Mouse (Mus musculus) MEL (cell line): ENCODE measurements around the gene Tmprss6. TPM values are rescaled to one million over a fixed set of nuclear protein-coding genes. Genes with fewer than 3 reads are reported as not detected.

Experiments used
- DNase-seq: peaks from one replicate; pipeline ENCODE4 v3.0.0; 2011; ENCODE audit warnings: low read depth, low spot score
- H3K27ac ChIP-seq: 2 replicates; pipeline ENCODE4 v1.5.1; 2012; ENCODE audit warnings: low read depth, mild to moderate bottlenecking, control low read depth, low read length, moderate library complexity; ENCODE audit not compliant: control insufficient read depth
- H3K27me3 ChIP-seq, 2 experiments: fragments of 150-350 bp in 1 of 2; sonication (generic) in 1 of 2; 2 replicates each; pipeline ENCODE4 v1.6.1; 2012; ENCODE audit warnings: low read length in 2 of 2, mild to moderate bottlenecking in 2 of 2, improper control_type of control experiment in 1 of 2, moderate library complexity in 1 of 2; ENCODE audit not compliant: insufficient read depth in 2 of 2, control insufficient read depth in 1 of 2
- H3K36me3 ChIP-seq, 2 experiments: 2 replicates each; pipeline ENCODE4 v1.6.1; 2012 to 2014; ENCODE audit warnings: low read length in 2 of 2, improper control_type of control experiment in 1 of 2, inconsistent platforms in 1 of 2, mild to moderate bottlenecking in 1 of 2; ENCODE audit not compliant: insufficient read depth in 2 of 2, control insufficient read depth in 1 of 2
- H3K4me1 ChIP-seq, 2 experiments: fragments of 150-350 bp in 1 of 2; sonication (generic) in 1 of 2; 2 replicates each; pipeline ENCODE4 v1.6.1; 2012; ENCODE audit warnings: low read length in 2 of 2, improper control_type of control experiment in 1 of 2, mild to moderate bottlenecking in 1 of 2; ENCODE audit not compliant: insufficient read depth in 2 of 2, control insufficient read depth in 1 of 2
- H3K4me3 ChIP-seq, 2 experiments: fragments of 150-350 bp in 1 of 2; sonication (generic) in 1 of 2; 2 replicates each; pipeline ENCODE4 v1.5.1; 2012; ENCODE audit warnings: low read depth in 2 of 2, low read length in 2 of 2, mild to moderate bottlenecking in 2 of 2, moderate library complexity in 2 of 2, control low read depth in 1 of 2, improper control_type of control experiment in 1 of 2; ENCODE audit not compliant: control insufficient read depth in 1 of 2, insufficient read depth in 1 of 2
- H3K79me2 ChIP-seq: 2 replicates; pipeline ENCODE4 v1.6.1; 2012; ENCODE audit warnings: mild to moderate bottlenecking, low read length, moderate library complexity; ENCODE audit not compliant: control insufficient read depth, poor library complexity, insufficient read depth
- H3K9ac ChIP-seq: 2 replicates; pipeline ENCODE4 v1.6.1; 2012; ENCODE audit warnings: low read depth, mild to moderate bottlenecking, control low read depth, low read length, moderate library complexity; ENCODE audit not compliant: control insufficient read depth, poor library complexity, severe bottlenecking
- H3K9me3 ChIP-seq: fragments of 150-350 bp; sonication (generic); replicated peaks from 2 replicates; pipeline ENCODE4 v1.6.1; 2012; ENCODE audit warnings: mild to moderate bottlenecking, low read length, improper control_type of control experiment, moderate library complexity; ENCODE audit not compliant: insufficient read depth
- BHLHE40 ChIP-seq: IDR thresholded peaks from 2 replicates; pipeline ENCODE4 v1.6.1; 2012; ENCODE audit warnings: low read depth, mild to moderate bottlenecking, inconsistent platforms, low read length, improper control_type of control experiment, borderline replicate concordance
- CHD1 ChIP-seq: IDR thresholded peaks from 2 replicates; pipeline ENCODE4 v1.6.1; 2012; ENCODE audit warnings: low read depth, mild to moderate bottlenecking, inconsistent platforms, low read length, improper control_type of control experiment
- CHD2 ChIP-seq: IDR thresholded peaks from 2 replicates; pipeline ENCODE4 v1.6.1; 2011; ENCODE audit warnings: low read length, improper control_type of control experiment
- CTCF ChIP-seq, 3 experiments: IDR thresholded peaks in 2 of 3; conservative IDR thresholded peaks in 1 of 3; 2 replicates each; pipeline ENCODE4 v1.5.1; 2011 to 2012; ENCODE audit warnings: low read length in 3 of 3, low read depth in 2 of 3, mild to moderate bottlenecking in 2 of 3, improper control_type of control experiment in 1 of 3, inconsistent platforms in 1 of 3, mixed read lengths in 1 of 3, moderate library complexity in 1 of 3; ENCODE audit not compliant: control insufficient read depth in 1 of 3, insufficient read depth in 1 of 3, poor library complexity in 1 of 3, severe bottlenecking in 1 of 3
- E2F4 ChIP-seq: IDR thresholded peaks from 2 replicates; pipeline ENCODE4 v1.6.1; 2011; ENCODE audit warnings: low read depth, low read length, improper control_type of control experiment, borderline replicate concordance
- ETS1 ChIP-seq: IDR thresholded peaks from 2 replicates; pipeline ENCODE4 v1.6.1; 2012; ENCODE audit warnings: low read depth, mild to moderate bottlenecking, inconsistent platforms, low read length, improper control_type of control experiment, moderate library complexity
- GATA1 ChIP-seq: IDR thresholded peaks from 2 replicates; pipeline ENCODE4 v1.6.1; 2011; ENCODE audit warnings: low read depth, low read length, improper control_type of control experiment
- HCFC1 ChIP-seq: IDR thresholded peaks from 2 replicates; pipeline ENCODE4 v1.6.1; 2012; ENCODE audit warnings: low read depth, mild to moderate bottlenecking, inconsistent platforms, low read length, improper control_type of control experiment, moderate library complexity
- JUND ChIP-seq: IDR thresholded peaks from 2 replicates; pipeline ENCODE4 v1.6.1; 2011; ENCODE audit warnings: low read depth, mild to moderate bottlenecking, improper control_type of control experiment, low read length
- KAT2A ChIP-seq: conservative IDR thresholded peaks from 2 replicates; pipeline ENCODE4 v1.6.1; 2012; ENCODE audit warnings: low read depth, low read length, improper control_type of control experiment, inconsistent platforms
- MAX ChIP-seq: IDR thresholded peaks from 2 replicates; pipeline ENCODE4 v1.6.1; 2011; ENCODE audit warnings: low read length, improper control_type of control experiment
- MAZ ChIP-seq: IDR thresholded peaks from 2 replicates; pipeline ENCODE4 v1.6.1; 2012; ENCODE audit warnings: low read depth, mild to moderate bottlenecking, inconsistent platforms, low read length, improper control_type of control experiment
- MEF2A ChIP-seq: IDR thresholded peaks from 2 replicates; pipeline ENCODE4 v1.6.1; 2014; ENCODE audit warnings: low read depth, mild to moderate bottlenecking, inconsistent platforms, low read length, improper control_type of control experiment; ENCODE audit not compliant: poor library complexity, insufficient replicate concordance, severe bottlenecking; ENCODE audit errors: extremely low read depth
- MXI1 ChIP-seq: IDR thresholded peaks from 2 replicates; pipeline ENCODE4 v1.6.1; 2011; ENCODE audit warnings: mild to moderate bottlenecking, low read depth, low read length, improper control_type of control experiment
- MYC ChIP-seq: IDR thresholded peaks from 2 replicates; pipeline ENCODE4 v1.6.1; 2011; ENCODE audit warnings: low read depth, mild to moderate bottlenecking, low read length, improper control_type of control experiment, moderate library complexity
- NELFE ChIP-seq: IDR thresholded peaks from 2 replicates; pipeline ENCODE4 v1.6.1; 2011; ENCODE audit warnings: low read depth, low read length, improper control_type of control experiment
- NRF1 ChIP-seq: IDR thresholded peaks from 2 replicates; pipeline ENCODE4 v1.6.1; 2014; ENCODE audit warnings: low read depth, mild to moderate bottlenecking, inconsistent platforms, low read length, improper control_type of control experiment, moderate library complexity; ENCODE audit not compliant: poor library complexity, insufficient read depth, severe bottlenecking
- POLR2A ChIP-seq, 2 experiments: IDR thresholded peaks; 2 replicates each; pipeline ENCODE4 v1.6.1; 2011 to 2012; ENCODE audit warnings: low read length in 2 of 2, mild to moderate bottlenecking in 2 of 2, control low read depth in 1 of 2, improper control_type of control experiment in 1 of 2, low read depth in 1 of 2, moderate library complexity in 1 of 2; ENCODE audit not compliant: control insufficient read depth in 1 of 2, insufficient read depth in 1 of 2, poor library complexity in 1 of 2
- POLR2AphosphoS2 ChIP-seq: IDR thresholded peaks from 2 replicates; pipeline ENCODE4 v1.6.1; 2011; ENCODE audit warnings: low read length, improper control_type of control experiment
- POLR2AphosphoS5 ChIP-seq: IDR thresholded peaks from 2 replicates; pipeline ENCODE4 v1.6.1; 2012; ENCODE audit warnings: low read depth, borderline replicate concordance, mild to moderate bottlenecking, inconsistent platforms, low read length, moderate library complexity, mixed read lengths
- RAD21 ChIP-seq: IDR thresholded peaks from 2 replicates; pipeline ENCODE4 v1.6.1; 2011; ENCODE audit warnings: mild to moderate bottlenecking, low read depth, low read length, improper control_type of control experiment
- SIN3A ChIP-seq: IDR thresholded peaks from 2 replicates; pipeline ENCODE4 v1.6.1; 2012; ENCODE audit warnings: low read length, improper control_type of control experiment, inconsistent platforms
- SMC3 ChIP-seq: IDR thresholded peaks from 2 replicates; pipeline ENCODE4 v1.6.1; 2011; ENCODE audit warnings: low read depth, low read length, improper control_type of control experiment
- TBP ChIP-seq: IDR thresholded peaks from 2 replicates; pipeline ENCODE4 v1.8.0; 2011; ENCODE audit warnings: low read depth, low read length, improper control_type of control experiment
- TCF12 ChIP-seq: IDR thresholded peaks from 2 replicates; pipeline ENCODE4 v1.6.1; 2014; ENCODE audit warnings: low read depth, mild to moderate bottlenecking, inconsistent platforms, low read length, improper control_type of control experiment, moderate library complexity
- UBTF ChIP-seq: IDR thresholded peaks from 2 replicates; pipeline ENCODE4 v1.6.1; 2012; ENCODE audit warnings: low read depth, mild to moderate bottlenecking, inconsistent platforms, low read length, improper control_type of control experiment, moderate library complexity, borderline replicate concordance; ENCODE audit not compliant: insufficient read depth
- ZC3H11A ChIP-seq: IDR thresholded peaks from 2 replicates; pipeline ENCODE4 v1.6.1; 2012; ENCODE audit warnings: low read depth, mild to moderate bottlenecking, inconsistent platforms, low read length, improper control_type of control experiment
- ZKSCAN1 ChIP-seq: IDR thresholded peaks from 2 replicates; pipeline ENCODE4 v1.6.1; 2012; ENCODE audit warnings: low read depth, mild to moderate bottlenecking, inconsistent platforms, low read length, improper control_type of control experiment, moderate library complexity
- ZMIZ1 ChIP-seq: IDR thresholded peaks from 2 replicates; pipeline ENCODE4 v1.6.1; 2012; ENCODE audit warnings: low read depth, mild to moderate bottlenecking, inconsistent platforms, low read length, improper control_type of control experiment, moderate library complexity
- ZNF384 ChIP-seq: IDR thresholded peaks from 2 replicates; pipeline ENCODE4 v1.6.1; 2012; ENCODE audit warnings: low read depth, mild to moderate bottlenecking, inconsistent platforms, low read length, improper control_type of control experiment
- polyA plus RNA-seq, 2 experiments: library from polyadenylated mRNA; stranded (reverse) in 1 of 2; unstranded in 1 of 2; fragments of >175 nt in 1 of 2; fragments of >200 nt in 1 of 2; gene quantifications; 2 replicates each; pipeline versions ENCODE4 v1.2.1 to v1.2.4; 2012; ENCODE audit warnings: low replicate concordance in 2 of 2, low read depth in 1 of 2; ENCODE audit not compliant: insufficient read length in 2 of 2, insufficient read depth in 1 of 2, missing spikeins in 1 of 2
- total RNA-seq: library from RNA; depleted of rRNA; stranded (reverse); fragments of 300-350 nt; gene quantifications from 2 replicates; pipeline ENCODE4 v1.2.3, GENCODE M21; 2012

Tmprss6 gene
- total and polyA plus RNA-seq, 3 experiments, result 0.11 to 0.12 TPM; not detected in 1

GRCm38 (mm10) chr15:78395478-78395962 lies 72.9 kb downstream of the Tmprss6 start, which contains the start of gene Tex33:
Gene Tex33, minus strand, starts transcription at chr15:78395912.
- H3K4me3 ChIP-seq, result no peak within 1 kb of the TSS
- no peaks in the 10 kb centered on the region for H3K79me2 ChIP-seq
- peaks cover 10 to 15% of the 10 kb centered on the region in 2 experiments for H3K27me3 ChIP-seq
- DNase-seq, result no peak
- H3K9ac ChIP-seq, result no peak within 1 kb of the TSS
- H3K27ac ChIP-seq, result no peak within 1 kb of the TSS
- no peaks in the 10 kb centered on the region for H3K9me3 ChIP-seq
- TF ChIP-seq CTCF (IDR thresholded peaks at IDR 0.05 in 2 of 3, conservative IDR thresholded peaks at IDR 0.05 in 1 of 3; ENCODE audit: control insufficient read depth in 1 of 3, insufficient read depth in 1 of 3, low read depth in 2 of 3, low read length in 3 of 3, poor library complexity in 1 of 3, severe bottlenecking in 1 of 3) (no peak), ETS1 (no peak), KAT2A (no peak), UBTF (no peak), POLR2AphosphoS5 (no peak), MAX (no peak), MYC (no peak), GATA1 (no peak), POLR2AphosphoS2 (no peak), TCF12 (no peak), SIN3A (no peak), NELFE (no peak), ZMIZ1 (no peak), E2F4 (no peak), TBP (no peak), HCFC1 (no peak)
- TF ChIP-seq, all 39 proteins: peak for 0
- no peaks in the 10 kb centered on the region for H3K4me1 ChIP-seq
- H3K36me3 ChIP-seq, result no peaks in the 10 kb centered on the region

- DNase-seq, result no peak
- H3K79me2 ChIP-seq, result no peaks in the 10 kb centered on the region
- no peak overlapping the region for H3K9ac ChIP-seq
- no peaks in the 10 kb centered on the region for H3K9me3 ChIP-seq
- no peaks in the 10 kb centered on the region for H3K4me1 ChIP-seq
- peaks cover 10 to 15% of the 10 kb centered on the region in 2 experiments for H3K27me3 ChIP-seq
- no peaks in the 10 kb centered on the region for H3K36me3 ChIP-seq
- H3K27ac ChIP-seq, result no peak overlapping the region
- no peak for TF ChIP-seq POLR2AphosphoS5
- no peak for TF ChIP-seq ZKSCAN1
- TF ChIP-seq SMC3, result no peak
- no peak for TF ChIP-seq ZNF384
- no peak for TF ChIP-seq TBP
- no peak for TF ChIP-seq MAZ
- TF ChIP-seq NRF1, result no peak
- TF ChIP-seq RAD21, result no peak
- TF ChIP-seq BHLHE40, result no peak
- no peak for TF ChIP-seq NELFE
- TF ChIP-seq POLR2A (IDR thresholded peaks at IDR 0.05; ENCODE audit: control insufficient read depth in 1 of 2, insufficient read depth in 1 of 2, low read depth in 1 of 2, low read length in 2 of 2, poor library complexity in 1 of 2), result no peak
- TF ChIP-seq CHD2, result no peak
- no peak for TF ChIP-seq ZC3H11A
- TF ChIP-seq MEF2A, result no peak
- TF ChIP-seq E2F4, result no peak
- no peak for TF ChIP-seq HCFC1
- no peak for TF ChIP-seq JUND
- TF ChIP-seq MXI1, result no peak
- no peak for TF ChIP-seq GATA1
- TF ChIP-seq CHD1, result no peak
- TF ChIP-seq, all 39 proteins: peak for 0
- no peak overlapping the region for H3K4me3 ChIP-seq
These were observed 77.6 kb downstream of the Tmprss6 start for GRCm38 (mm10) chr15:78390855-78391254.
